Mouse (Mus musculus) heart, adult 2 months (tissue): Measurements from ENCODE around the gene Eci1.

ENCODE experiments used
- CTCF ChIP-seq: fragments of 200-600 bp; IDR thresholded peaks from 2 replicates; pipeline ENCODE4 v1.8.1; 2022; ENCODE audit warnings: antibody characterized with exemption, mild to moderate bottlenecking, moderate library complexity
- EP300 ChIP-seq: fragments of 200-500 bp; IDR thresholded peaks from 2 replicates; pipeline ENCODE4 v1.6.1; 2011; ENCODE audit warnings: low read depth, low read length, control low read depth; ENCODE audit not compliant: insufficient read depth
- POLR2A ChIP-seq: fragments of 200-500 bp; IDR thresholded peaks from 2 replicates; pipeline ENCODE4 v1.6.1; 2011; ENCODE audit warnings: mild to moderate bottlenecking, low read depth, low read length, control low read depth; ENCODE audit not compliant: insufficient read depth

DNA sequence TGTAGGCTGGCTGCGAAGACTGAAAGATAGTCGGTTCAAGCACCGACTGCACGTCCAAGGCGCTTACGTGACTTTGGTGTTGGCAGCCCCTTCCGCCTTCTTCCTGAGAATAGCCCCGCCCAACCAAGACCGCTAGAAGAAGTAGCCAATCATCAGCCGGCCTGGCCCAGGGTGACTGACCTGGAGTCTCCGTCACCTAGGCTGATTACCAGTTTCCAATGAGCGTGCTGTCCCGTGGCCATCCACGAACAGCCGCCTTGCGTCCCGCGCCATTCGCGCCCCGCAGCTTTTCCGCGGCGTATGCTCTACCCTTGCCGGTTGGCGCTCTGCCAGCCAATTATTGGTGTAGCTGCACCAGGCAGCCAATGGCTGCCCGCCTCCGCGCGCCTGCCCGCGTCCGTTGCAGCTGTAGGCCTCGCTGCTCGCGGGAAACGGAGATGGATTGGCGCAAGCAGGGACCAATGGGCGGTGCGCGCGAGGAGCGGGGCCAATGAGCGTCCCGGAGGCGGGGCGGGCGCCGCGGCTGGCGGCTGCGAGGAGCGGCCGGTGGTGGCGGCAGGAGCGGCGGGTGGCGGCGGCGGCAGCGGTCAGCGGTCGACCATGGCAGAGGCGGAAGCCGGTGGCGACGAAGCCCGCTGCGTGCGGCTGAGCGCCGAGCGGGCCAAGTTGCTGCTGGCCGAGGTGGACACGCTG, 43.6 kb downstream of the Eci1 start, which contains the start of the genes E4f1 and Pgp:
- peak; percentile 10; the same call in 1 of the 2 replicates for TF ChIP-seq CTCF
- 0 out of 2 replicates have a peak, but pooled peaks have one; percentile 2 for TF ChIP-seq EP300
- peak; percentile 81 for TF ChIP-seq POLR2A
